Mouse (Mus musculus): ENCODE measurements around the gene Gm17349. TPM values are rescaled to one million over a fixed set of nuclear protein-coding genes. Genes with fewer than 3 reads are reported as not detected.

The Gm17349 gene
- polyA plus RNA-seq (2014; fragmentation: Nextera tagmentation; extraction: Ambion mirVana): not detected in 2 replicates

DNA sequence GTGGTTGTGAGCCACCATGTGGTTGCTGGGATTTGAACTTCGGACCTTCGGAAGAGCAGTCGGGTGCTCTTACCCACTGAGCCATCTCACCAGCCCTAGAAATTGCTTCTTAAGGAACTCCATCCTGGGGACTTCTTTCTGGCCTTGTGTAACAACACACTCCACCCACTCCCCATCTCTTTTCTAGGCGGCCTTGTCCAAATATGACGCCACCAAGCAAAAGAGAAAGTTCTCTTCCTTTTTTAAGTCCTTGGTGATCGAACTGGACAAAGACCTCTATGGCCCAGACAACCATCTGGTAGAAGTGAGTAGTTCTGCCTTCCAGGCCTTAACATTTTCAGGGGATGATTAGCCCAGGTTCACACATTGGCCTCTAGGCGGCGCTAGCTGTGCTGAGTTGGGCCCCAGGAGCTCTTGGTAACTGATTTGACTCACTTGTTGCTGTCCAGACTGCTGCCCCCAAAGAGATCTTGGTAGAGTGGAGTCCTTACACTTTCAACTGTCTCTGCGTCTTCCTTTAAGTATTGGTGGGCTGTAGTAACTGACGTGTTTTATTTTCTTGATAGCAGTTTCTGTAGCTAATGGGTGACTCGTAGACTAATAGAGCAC is at the start of gene Gm17349:
Gene Gm17349, minus strand, starts transcription at position 51 of the 609 bp plus-strand sequence.
- DNase-seq (ENCODE audit: low spot score) (peak; percentile 82), ATAC-seq (replicated peaks; ENCODE audit: low FRiP score) (no peak)
- H3K36me3 ChIP-seq (ENCODE audit: control insufficient read depth, insufficient read depth, low read length): peaks cover 17% of the 10 kb centered on the region
- H3K9ac ChIP-seq (ENCODE audit: low read length): peak within 1 kb of the TSS; percentile 39
- peak within 1 kb of the TSS; percentile 70 for H3K4me2 ChIP-seq (ENCODE audit: low read depth, low read length, severe bottlenecking)
- peak within 1 kb of the TSS; percentile 41; the same call in 1 of the 2 replicates for H3K27ac ChIP-seq (ENCODE audit: low read depth, low read length)
- no peaks in the 10 kb centered on the region for H3K27me3 ChIP-seq (ENCODE audit: control insufficient read depth, insufficient read depth, low read length)
- 67% methylated on average over 11 of the region's 11 CpGs for whole genome bisulfite sequencing
- peak within 1 kb of the TSS; percentile 16; the same call in 1 of the 2 replicates for H3K4me3 ChIP-seq (ENCODE audit: low read depth, low read length)
- H3K4me1 ChIP-seq (replicated peaks; ENCODE audit: control insufficient read depth, insufficient read depth, low read length): peaks cover 18% of the 10 kb centered on the region
- no peaks in the 10 kb centered on the region for H3K9me3 ChIP-seq (ENCODE audit: control insufficient read depth, low read length)

DNA sequence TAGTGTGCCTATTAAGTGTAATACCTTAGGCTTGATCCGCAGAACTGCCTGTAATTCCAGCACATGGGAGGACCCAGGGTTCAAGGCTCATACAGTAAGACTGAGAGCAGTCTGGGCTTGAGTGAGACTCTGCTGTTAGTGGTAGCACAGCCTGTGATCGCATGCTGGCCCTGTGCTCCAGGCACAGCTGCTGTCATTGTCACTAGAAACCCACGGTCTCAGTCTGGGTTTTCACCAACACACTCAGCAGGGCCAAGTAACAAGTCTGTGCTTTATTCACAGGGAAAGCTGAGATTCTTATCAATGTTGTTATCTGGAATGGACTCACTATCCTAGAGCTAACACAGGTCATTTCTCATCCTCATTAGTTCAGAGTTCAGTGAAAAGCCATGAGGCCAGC is 48.9 kb upstream of the Gm17349 start:
- Histone ChIP-seq H3K27me3 (ENCODE audit: control insufficient read depth, insufficient read depth, low read length) (no peaks in the 10 kb centered on the region), H3K4me1 (replicated peaks; ENCODE audit: control insufficient read depth, insufficient read depth, low read length) (no peaks in the 10 kb centered on the region), H3K9me3 (ENCODE audit: control insufficient read depth, low read length) (no peaks in the 10 kb centered on the region; the same call in 1 of the 2 replicates), H3K36me3 (ENCODE audit: control insufficient read depth, insufficient read depth, low read length) (no peaks in the 10 kb centered on the region), H3K9ac (ENCODE audit: low read length) (no peak overlapping the region), H3K4me3 (ENCODE audit: low read depth, low read length) (no peak overlapping the region), H3K4me2 (ENCODE audit: low read depth, low read length, severe bottlenecking) (no peak overlapping the region), H3K27ac (ENCODE audit: low read depth, low read length) (no peak overlapping the region)
- WGBS: 81% methylated on average over 3 of the region's 3 CpGs
- no peak for DNase-seq (ENCODE audit: low spot score)
- no peak for ATAC-seq (replicated peaks; ENCODE audit: low FRiP score)

DNA sequence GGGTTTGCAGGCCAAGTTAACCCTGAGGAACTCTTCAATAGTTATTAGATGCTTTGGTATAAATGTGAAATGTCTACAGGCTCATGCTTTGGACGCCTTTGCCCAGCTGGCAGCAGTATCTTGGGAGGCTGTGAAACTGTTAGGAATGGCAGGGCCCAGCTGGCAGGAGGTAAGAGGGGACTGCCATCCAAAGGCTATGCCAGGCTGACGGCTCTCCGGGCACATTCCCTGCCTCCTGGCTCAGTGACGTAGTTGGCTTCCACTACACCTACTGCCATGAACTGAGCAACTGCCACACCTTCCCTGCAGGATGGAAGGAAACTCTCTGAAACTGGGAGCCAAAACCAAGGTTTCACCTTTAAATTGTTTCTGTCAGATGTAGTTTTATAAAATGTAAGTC is 34.9 kb upstream of the Gm17349 start:
- Histone ChIP-seq H3K4me1 (replicated peaks; ENCODE audit: control insufficient read depth, insufficient read depth, low read length) (no peaks in the 10 kb centered on the region), H3K27ac (ENCODE audit: low read depth, low read length) (no peak overlapping the region), H3K27me3 (ENCODE audit: control insufficient read depth, insufficient read depth, low read length) (no peaks in the 10 kb centered on the region), H3K9me3 (ENCODE audit: control insufficient read depth, low read length) (no peaks in the 10 kb centered on the region), H3K4me2 (ENCODE audit: low read depth, low read length, severe bottlenecking) (no peak overlapping the region), H3K9ac (ENCODE audit: low read length) (no peak overlapping the region), H3K36me3 (ENCODE audit: control insufficient read depth, insufficient read depth, low read length) (peaks cover 2% of the 10 kb centered on the region; the same call in 1 of the 2 replicates), H3K4me3 (ENCODE audit: low read depth, low read length) (no peak overlapping the region)
- ATAC-seq (replicated peaks; ENCODE audit: low FRiP score) (no peak), DNase-seq (ENCODE audit: low spot score) (no peak)
- 93% methylated on average over 4 of the region's 4 CpGs for WGBS

DNA sequence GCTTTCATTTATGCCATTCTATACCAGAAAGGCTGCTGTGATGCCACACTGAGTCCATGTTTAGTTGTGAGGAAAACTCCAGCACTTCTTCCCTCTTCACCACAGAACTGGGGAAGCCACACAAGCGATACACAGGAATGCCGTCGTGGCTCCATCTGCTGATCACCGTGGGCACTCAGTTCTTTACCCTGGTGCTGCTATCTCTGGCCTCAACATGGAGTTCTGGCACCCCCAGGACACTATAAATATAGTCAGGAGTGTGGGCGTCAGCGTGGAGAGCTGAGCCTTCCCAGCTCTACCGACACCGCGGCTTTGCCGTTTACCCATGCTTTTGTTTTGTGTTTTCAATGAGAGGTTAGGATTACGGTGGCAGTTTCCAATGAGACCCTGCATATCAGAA is 31.4 kb upstream of the Gm17349 start:
- Histone ChIP-seq H3K27me3 (ENCODE audit: control insufficient read depth, insufficient read depth, low read length) (no peaks in the 10 kb centered on the region), H3K27ac (ENCODE audit: low read depth, low read length) (no peak overlapping the region), H3K4me2 (ENCODE audit: low read depth, low read length, severe bottlenecking) (no peak overlapping the region), H3K9me3 (ENCODE audit: control insufficient read depth, low read length) (no peaks in the 10 kb centered on the region), H3K36me3 (ENCODE audit: control insufficient read depth, insufficient read depth, low read length) (peaks cover 2% of the 10 kb centered on the region; the same call in 1 of the 2 replicates), H3K4me3 (ENCODE audit: low read depth, low read length) (no peak overlapping the region), H3K4me1 (replicated peaks; ENCODE audit: control insufficient read depth, insufficient read depth, low read length) (no peaks in the 10 kb centered on the region), H3K9ac (ENCODE audit: low read length) (no peak overlapping the region)
- no peak for DNase-seq (ENCODE audit: low spot score)
- 94% methylated on average over 11 of the region's 11 CpGs for WGBS
- ATAC-seq (replicated peaks; ENCODE audit: low FRiP score): no peak

DNA sequence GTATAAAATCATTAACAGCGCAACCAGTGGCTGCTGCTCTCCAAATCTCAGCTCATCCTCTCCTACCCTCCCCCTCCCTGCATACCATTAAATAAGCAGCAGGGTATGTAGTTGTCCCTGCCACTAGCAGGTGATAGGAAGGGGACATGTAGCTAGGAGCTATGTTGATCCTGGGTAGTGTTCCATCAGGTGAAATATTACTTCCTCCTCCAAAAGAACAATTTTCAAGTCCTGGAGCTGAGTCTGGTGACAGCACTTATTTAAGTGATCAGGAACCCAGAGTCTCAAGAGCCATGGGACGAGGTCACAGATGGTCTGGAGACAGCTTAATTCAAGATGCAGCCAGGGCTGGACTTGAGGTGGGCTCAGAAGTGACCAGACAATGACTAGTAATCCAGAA is 30.3 kb upstream of the Gm17349 start:
- ATAC-seq (replicated peaks; ENCODE audit: low FRiP score) (no peak), DNase-seq (ENCODE audit: low spot score) (no peak)
- Histone ChIP-seq H3K9me3 (ENCODE audit: control insufficient read depth, low read length) (no peaks in the 10 kb centered on the region), H3K36me3 (ENCODE audit: control insufficient read depth, insufficient read depth, low read length) (peaks cover 2% of the 10 kb centered on the region; the same call in 1 of the 2 replicates), H3K4me2 (ENCODE audit: low read depth, low read length, severe bottlenecking) (no peak overlapping the region), H3K4me3 (ENCODE audit: low read depth, low read length) (no peak overlapping the region), H3K27ac (ENCODE audit: low read depth, low read length) (no peak overlapping the region), H3K4me1 (replicated peaks; ENCODE audit: control insufficient read depth, insufficient read depth, low read length) (no peaks in the 10 kb centered on the region), H3K27me3 (ENCODE audit: control insufficient read depth, insufficient read depth, low read length) (no peaks in the 10 kb centered on the region), H3K9ac (ENCODE audit: low read length) (no peak overlapping the region)
- 91% methylated on average over 2 of the region's 2 CpGs for WGBS

DNA sequence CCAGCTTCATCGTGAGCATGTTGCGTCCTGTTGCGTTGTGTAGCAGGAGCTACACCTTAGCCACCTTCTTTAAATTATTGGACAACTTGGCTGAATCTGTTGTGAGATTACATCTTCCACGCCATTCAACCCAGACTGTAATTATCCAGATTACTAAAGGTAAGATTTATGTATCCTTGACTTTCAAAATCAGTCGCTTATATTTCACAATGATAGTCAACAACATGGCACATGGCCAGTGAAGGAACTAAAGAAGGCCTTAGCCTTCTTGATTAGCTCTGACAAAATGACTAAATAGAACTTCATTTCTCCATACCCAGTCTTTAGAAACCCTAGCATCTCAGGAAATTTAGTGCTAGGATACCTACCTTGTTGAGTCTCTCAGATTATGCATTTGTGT is 27.9 kb upstream of the Gm17349 start:
- Histone ChIP-seq H3K4me3 (ENCODE audit: low read depth, low read length) (no peak overlapping the region), H3K4me1 (replicated peaks; ENCODE audit: control insufficient read depth, insufficient read depth, low read length) (no peaks in the 10 kb centered on the region), H3K27ac (ENCODE audit: low read depth, low read length) (no peak overlapping the region), H3K9ac (ENCODE audit: low read length) (no peak overlapping the region), H3K36me3 (ENCODE audit: control insufficient read depth, insufficient read depth, low read length) (peaks cover 2% of the 10 kb centered on the region; the same call in 1 of the 2 replicates), H3K27me3 (ENCODE audit: control insufficient read depth, insufficient read depth, low read length) (no peaks in the 10 kb centered on the region), H3K4me2 (ENCODE audit: low read depth, low read length, severe bottlenecking) (no peak overlapping the region), H3K9me3 (ENCODE audit: control insufficient read depth, low read length) (no peaks in the 10 kb centered on the region)
- no peak for DNase-seq (ENCODE audit: low spot score)
- WGBS: 94% methylated on average over 5 of the region's 5 CpGs
- ATAC-seq (replicated peaks; ENCODE audit: low FRiP score): no peak

DNA sequence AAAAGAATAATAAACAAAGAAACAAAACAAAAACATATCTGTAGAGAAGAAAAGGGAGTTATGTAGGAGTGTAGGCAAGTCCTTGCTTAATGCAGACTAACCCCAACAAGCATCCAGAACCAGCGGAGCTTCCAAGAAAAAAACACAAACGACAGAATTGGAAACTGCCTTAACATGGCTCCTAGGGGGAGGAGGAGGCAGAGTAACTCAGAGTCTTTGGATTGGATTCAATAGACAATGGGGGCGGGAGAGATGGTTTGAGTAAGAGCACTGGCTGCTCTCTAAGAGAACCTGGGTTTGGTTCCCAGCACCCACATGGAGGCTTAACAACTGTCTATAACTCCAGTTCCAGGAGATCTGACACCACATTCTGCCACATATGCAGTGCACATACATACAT is 26.4 kb upstream of the Gm17349 start:
- Histone ChIP-seq H3K9me3 (ENCODE audit: control insufficient read depth, low read length) (no peaks in the 10 kb centered on the region), H3K4me2 (ENCODE audit: low read depth, low read length, severe bottlenecking) (no peak overlapping the region), H3K36me3 (ENCODE audit: control insufficient read depth, insufficient read depth, low read length) (peaks cover 3% of the 10 kb centered on the region; the same call in 1 of the 2 replicates), H3K27ac (ENCODE audit: low read depth, low read length) (no peak overlapping the region), H3K4me1 (replicated peaks; ENCODE audit: control insufficient read depth, insufficient read depth, low read length) (no peaks in the 10 kb centered on the region; the same call in 1 of the 2 replicates), H3K9ac (ENCODE audit: low read length) (no peak overlapping the region), H3K4me3 (ENCODE audit: low read depth, low read length) (no peak overlapping the region), H3K27me3 (ENCODE audit: control insufficient read depth, insufficient read depth, low read length) (no peaks in the 10 kb centered on the region)
- 92% methylated on average over 3 of the region's 3 CpGs for WGBS
- ATAC-seq (replicated peaks; ENCODE audit: low FRiP score): no peak
- DNase-seq (ENCODE audit: low spot score): no peak

DNA sequence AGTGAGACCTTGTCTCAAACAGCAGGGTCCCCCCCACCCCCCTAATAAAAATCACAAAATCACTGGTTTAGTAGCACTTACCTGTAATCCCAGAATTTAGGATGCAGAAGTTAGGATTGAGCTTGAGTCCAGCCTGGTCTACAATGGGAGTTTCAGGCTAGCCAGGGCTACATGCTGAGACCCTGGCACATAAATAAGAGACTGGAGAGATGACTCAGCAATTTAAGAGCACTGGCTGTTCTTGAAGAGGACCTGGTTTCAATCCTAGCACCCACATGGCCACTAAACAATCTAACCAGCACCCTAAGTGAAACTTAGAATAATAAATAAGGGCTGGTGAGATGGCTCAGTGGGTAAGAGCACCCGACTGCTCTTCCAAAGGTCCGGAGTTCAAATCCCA is 25.9 kb upstream of the Gm17349 start:
- Histone ChIP-seq H3K27me3 (ENCODE audit: control insufficient read depth, insufficient read depth, low read length) (no peaks in the 10 kb centered on the region), H3K4me1 (replicated peaks; ENCODE audit: control insufficient read depth, insufficient read depth, low read length) (no peaks in the 10 kb centered on the region; the same call in 1 of the 2 replicates), H3K9ac (ENCODE audit: low read length) (no peak overlapping the region), H3K4me2 (ENCODE audit: low read depth, low read length, severe bottlenecking) (no peak overlapping the region), H3K36me3 (ENCODE audit: control insufficient read depth, insufficient read depth, low read length) (peaks cover 3% of the 10 kb centered on the region; the same call in 1 of the 2 replicates), H3K27ac (ENCODE audit: low read depth, low read length) (no peak overlapping the region), H3K4me3 (ENCODE audit: low read depth, low read length) (no peak overlapping the region), H3K9me3 (ENCODE audit: control insufficient read depth, low read length) (no peaks in the 10 kb centered on the region)
- DNase-seq (ENCODE audit: low spot score) (no peak), ATAC-seq (replicated peaks; ENCODE audit: low FRiP score) (no peak)
- 97% methylated on average over 2 of the region's 2 CpGs for WGBS

All from forebrain, embryonic 11.5 days (tissue).